Mouse (Mus musculus) neural tube, embryonic 13.5 days (tissue): Measurements from ENCODE around the gene Olfr1283. TPM values are rescaled to one million over a fixed set of nuclear protein-coding genes. Genes with fewer than 3 reads are reported as not detected.
"Not testable (repeated sequence)": the region's sequence is repeated elsewhere in the genome, so short reads cannot be mapped to it uniquely, and the experiment has no call there.

Experiments used
- ATAC-seq: fragments of 200-750 bp; cut with Nextera tagmentation; 2 replicates; pipeline ENCODE4 v1.8.0; 2017; ENCODE audit warnings: low read depth, mild to moderate bottlenecking, moderate TSS enrichment, moderate library complexity
- H3K27ac ChIP-seq: fragments of 300-500 bp; sonication (generic); replicated peaks from 2 replicates; pipeline ENCODE4 v1.5.1; 2015; ENCODE audit warnings: moderate library complexity, mild to moderate bottlenecking, inconsistent platforms
- H3K27me3 ChIP-seq: fragments of 300-500 bp; sonication (generic); 2 replicates; pipeline ENCODE4 v1.6.1; 2015; ENCODE audit warnings: mild to moderate bottlenecking, inconsistent platforms
- H3K36me3 ChIP-seq: fragments of 300-500 bp; sonication (generic); 2 replicates; pipeline ENCODE4 v1.6.1; 2015; ENCODE audit warnings: mild to moderate bottlenecking, inconsistent platforms
- H3K4me1 ChIP-seq: fragments of 300-500 bp; sonication (generic); replicated peaks from 2 replicates; pipeline ENCODE4 v1.6.1; 2015; ENCODE audit warnings: inconsistent platforms
- H3K4me2 ChIP-seq: fragments of 300-500 bp; sonication (generic); 2 replicates; pipeline ENCODE4 v1.6.1; 2015; ENCODE audit warnings: inconsistent platforms, mild to moderate bottlenecking, moderate library complexity
- H3K4me3 ChIP-seq: fragments of 300-500 bp; sonication (generic); 2 replicates; pipeline ENCODE4 v1.5.1; 2015; ENCODE audit warnings: mild to moderate bottlenecking, inconsistent platforms
- H3K9ac ChIP-seq: fragments of 300-500 bp; sonication (generic); 2 replicates; pipeline ENCODE4 v1.6.1; 2015; ENCODE audit warnings: moderate library complexity, mild to moderate bottlenecking, inconsistent platforms
- H3K9me3 ChIP-seq: fragments of 300-500 bp; sonication (generic); 2 replicates; pipeline ENCODE4 v1.6.1; 2016; ENCODE audit warnings: inconsistent platforms
- WGBS: fragments of 180-500 bp; shearing (Covaris S2); methylation state at CpG from one replicate; pipeline ENCODE4 v1.1.7; 2015; 5-methylcytosine and 5-hydroxymethylcytosine counted together
- polyA plus RNA-seq: library from polyadenylated mRNA; unstranded; fragments of >200 nt; fragmentation: Nextera tagmentation; extraction: Ambion mirVana; gene quantifications from 2 replicates; pipeline ENCODE4 v1.2.1, GENCODE M21; 2015

The Olfr1283 gene
- not detected in 2 replicates for polyA plus RNA-seq

GRCm38 (mm10) chr2:111366490-111366889 is at the start of gene Olfr1283:
Gene Olfr1283, plus strand, starts transcription at chr2:111366790.
- Histone ChIP-seq H3K9ac (no peak within 1 kb of the TSS), H3K4me1 (no peaks in the 10 kb centered on the region), H3K27ac (no peak within 1 kb of the TSS), H3K9me3 (no peaks in the 10 kb centered on the region), H3K4me2 (no peak within 1 kb of the TSS), H3K27me3 (no peaks in the 10 kb centered on the region), H3K4me3 (no peak within 1 kb of the TSS), H3K36me3 (no peaks in the 10 kb centered on the region)
- WGBS = 72% methylated on average over 2 of the region's 2 CpGs
- no peak for ATAC-seq

DNA sequence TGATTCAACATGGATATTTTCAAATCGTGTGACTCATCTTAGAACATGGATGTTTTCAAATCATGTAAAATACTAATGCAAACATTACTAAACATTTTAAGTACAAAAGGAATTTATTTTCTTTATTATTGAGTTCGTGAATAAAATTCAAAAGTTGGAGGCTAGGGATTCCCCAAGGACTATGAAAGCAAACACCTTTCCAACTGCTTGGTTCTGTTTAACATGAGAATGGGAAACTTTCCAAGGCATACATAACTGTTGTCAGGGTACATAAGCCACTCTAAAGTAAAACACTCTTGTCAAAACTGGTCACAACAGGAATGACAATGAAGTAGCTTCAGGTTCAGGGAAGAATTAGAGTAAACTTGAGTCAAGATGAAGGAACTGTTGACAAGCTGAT is 40.4 kb upstream of the Olfr1283 start, which contains the start of gene Olfr1281:
Gene Olfr1281 (plus strand): TSS at position 301 of the 400 bp plus-strand sequence.
- Histone ChIP-seq H3K27me3 (no peaks in the 10 kb centered on the region), H3K36me3 (no peaks in the 10 kb centered on the region), H3K4me1 (no peaks in the 10 kb centered on the region), H3K4me3 (no peak within 1 kb of the TSS), H3K4me2 (no peak within 1 kb of the TSS), H3K9ac (no peak within 1 kb of the TSS), H3K9me3 (no peaks in the 10 kb centered on the region), H3K27ac (no peak within 1 kb of the TSS)
- 80% methylated on average over 2 of the region's 2 CpGs for WGBS
- ATAC-seq = no peak

DNA sequence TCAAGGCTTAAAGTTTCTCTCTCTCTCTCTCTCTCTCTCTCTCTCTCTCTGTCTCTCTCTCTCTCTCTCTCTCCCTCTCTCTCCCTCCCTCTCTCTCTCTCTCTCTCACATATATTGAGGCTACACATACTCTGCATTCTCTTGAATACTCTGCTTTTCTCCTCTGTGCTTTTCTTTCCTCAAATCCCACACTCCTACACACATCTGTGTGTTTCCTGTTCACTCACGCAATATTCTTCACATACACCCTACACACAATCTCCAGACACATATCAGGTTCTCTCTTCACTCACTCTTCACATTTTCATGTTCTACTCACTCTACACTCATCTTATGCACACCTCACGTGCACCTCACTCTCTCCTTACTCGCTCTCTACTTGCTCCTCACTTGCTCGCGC is 32.9 kb upstream of the Olfr1283 start:
- not testable (repeated sequence) for H3K9ac ChIP-seq, H3K9me3 ChIP-seq, H3K4me3 ChIP-seq, H3K36me3 ChIP-seq, H3K4me1 ChIP-seq, ATAC-seq, H3K27ac ChIP-seq, H3K27me3 ChIP-seq, H3K4me2 ChIP-seq
- 89% methylated on average over 5 of the region's 5 CpGs for WGBS

GRCm38 (mm10) chr2:111335976-111336375 is 30.6 kb upstream of the Olfr1283 start, which contains the start of gene Olfr1282:
Gene Olfr1282, minus strand, starts transcription at chr2:111336076.
- Histone ChIP-seq H3K4me3 (no peak within 1 kb of the TSS), H3K36me3 (no peaks in the 10 kb centered on the region), H3K9ac (no peak within 1 kb of the TSS), H3K9me3 (no peaks in the 10 kb centered on the region), H3K4me1 (no peaks in the 10 kb centered on the region), H3K27ac (no peak within 1 kb of the TSS), H3K4me2 (no peak within 1 kb of the TSS), H3K27me3 (no peaks in the 10 kb centered on the region)
- WGBS = 82% methylated on average over 2 of the region's 2 CpGs
- no peak for ATAC-seq

- no peak within 1 kb of the TSS for H3K27ac ChIP-seq
- H3K9ac ChIP-seq = no peak within 1 kb of the TSS
- H3K4me3 ChIP-seq = no peak within 1 kb of the TSS
- no peak for ATAC-seq
- no peaks in the 10 kb centered on the region for H3K9me3 ChIP-seq
- H3K27me3 ChIP-seq = no peaks in the 10 kb centered on the region
- H3K36me3 ChIP-seq = no peaks in the 10 kb centered on the region
- no peak within 1 kb of the TSS for H3K4me2 ChIP-seq
- 88% methylated on average over 1 of the region's 1 CpGs for WGBS
- H3K4me1 ChIP-seq = no peaks in the 10 kb centered on the region
These were observed 8.6 kb downstream of the Olfr1283 start, which contains the start of gene Olfr1284 for GRCm38 (mm10) chr2:111375222-111375621. Gene Olfr1284, plus strand, starts transcription at chr2:111375522.

Other genes starting within 250 kb of the Olfr1283 start
- gene Gm15130, start 213.9 kb upstream of the Olfr1283 start, polyA plus RNA-seq = not detected in 2 replicates
- gene 4930430A15Rik, start 137.2 kb upstream of the Olfr1283 start, polyA plus RNA-seq = not detected in 2 replicates
- gene Olfr1275, start 131.5 kb upstream of the Olfr1283 start, polyA plus RNA-seq = not detected in 2 replicates
- gene Olfr1276, start 112.3 kb upstream of the Olfr1283 start, polyA plus RNA-seq = not detected in 2 replicates
- not detected in 2 replicates for gene Olfr1277, start 92.7 kb upstream of the Olfr1283 start, polyA plus RNA-seq
- not detected in 2 replicates for gene Olfr1278, start 76.7 kb upstream of the Olfr1283 start, polyA plus RNA-seq
- gene Olfr1279, start 66.2 kb upstream of the Olfr1283 start, polyA plus RNA-seq = not detected in 2 replicates
- not detected in 2 replicates for gene Olfr1280, start 52.8 kb upstream of the Olfr1283 start, polyA plus RNA-seq
- gene Olfr1281, start 40.3 kb upstream of the Olfr1283 start, polyA plus RNA-seq = not detected in 2 replicates
- gene Olfr1282, start 30.7 kb upstream of the Olfr1283 start, polyA plus RNA-seq = not detected in 2 replicates
- gene Olfr1284, start 8.7 kb downstream of the Olfr1283 start, polyA plus RNA-seq = not detected in 2 replicates
- not detected in 2 replicates for gene Olfr1286, start 56.3 kb downstream of the Olfr1283 start, polyA plus RNA-seq
- not detected in 2 replicates for gene Olfr1287, start 82.4 kb downstream of the Olfr1283 start, polyA plus RNA-seq
- not detected in 2 replicates for gene Olfr1288, start 107.3 kb downstream of the Olfr1283 start, polyA plus RNA-seq
- not detected in 2 replicates for gene Olfr1289, start 114.0 kb downstream of the Olfr1283 start, polyA plus RNA-seq
- not detected in 2 replicates for gene Olfr1290, start 127.0 kb downstream of the Olfr1283 start, polyA plus RNA-seq
- gene Olfr1291-ps1, start 130.4 kb downstream of the Olfr1283 start, polyA plus RNA-seq = not detected in 2 replicates
- not detected in 2 replicates for gene Olfr1293-ps, start 158.4 kb downstream of the Olfr1283 start, polyA plus RNA-seq
- gene Olfr1294, start 173.5 kb downstream of the Olfr1283 start, polyA plus RNA-seq = not detected in 2 replicates
- not detected in 2 replicates for gene Olfr1295, start 202.9 kb downstream of the Olfr1283 start, polyA plus RNA-seq